Mouse (Mus musculus) thymus, postnatal 25 days (tissue): ENCODE measurements at regions not wholly inside any gene's neighbourhood (a gene's known extent, or its start where the extent isn't known, plus 50 kb on each side); places are given as distances from the start of the nearest gene placed in this dataset.
"Not testable (repeated sequence)": the region's sequence is repeated elsewhere in the genome, so short reads cannot be mapped to it uniquely, and the experiment has no call there.

ENCODE experiments used
- DNase-seq: peaks from one replicate; pipeline ENCODE4 v3.0.0; 2022

DNA sequence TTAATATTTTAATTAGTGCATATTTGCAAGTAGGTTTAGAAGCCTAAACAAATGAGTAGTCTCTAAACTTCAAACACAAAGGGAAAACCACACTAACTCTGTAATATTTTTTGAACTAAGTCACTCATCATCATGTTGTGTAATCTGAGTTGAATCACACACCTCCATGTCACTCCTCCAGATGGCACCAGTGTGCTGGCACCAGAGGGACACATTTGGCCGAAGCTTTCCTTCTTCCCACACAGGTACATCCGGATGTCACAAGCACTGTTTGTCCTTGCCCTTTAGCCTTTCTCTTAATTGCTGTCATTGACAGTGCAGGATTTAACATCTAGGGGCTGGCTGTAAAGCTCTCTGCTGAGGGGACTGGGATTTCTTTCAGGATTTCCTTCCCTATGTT lies 256.7 kb upstream of the Ccdc54 start:
- DNase-seq: no peak

DNA sequence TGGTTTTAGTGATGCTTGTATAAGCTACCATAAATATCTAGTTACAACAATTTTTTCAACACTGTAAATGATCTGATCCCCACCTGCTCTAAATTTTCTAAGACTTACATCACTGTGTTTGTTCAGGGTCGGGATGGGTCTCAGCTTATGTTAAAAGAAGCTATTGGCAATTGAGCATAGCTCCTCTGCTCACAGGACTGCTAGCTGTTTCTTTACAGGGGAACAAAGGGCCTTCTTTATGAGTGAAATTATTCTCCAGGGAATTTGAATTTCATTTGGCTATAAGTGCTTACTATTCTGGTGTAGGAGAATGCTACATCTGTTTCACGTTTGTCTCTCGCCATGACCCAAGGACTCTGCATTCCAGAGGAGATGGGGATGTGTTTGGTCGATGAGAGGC lies 255.6 kb upstream of the Ccdc54 start:
- DNase-seq: no peak

DNA sequence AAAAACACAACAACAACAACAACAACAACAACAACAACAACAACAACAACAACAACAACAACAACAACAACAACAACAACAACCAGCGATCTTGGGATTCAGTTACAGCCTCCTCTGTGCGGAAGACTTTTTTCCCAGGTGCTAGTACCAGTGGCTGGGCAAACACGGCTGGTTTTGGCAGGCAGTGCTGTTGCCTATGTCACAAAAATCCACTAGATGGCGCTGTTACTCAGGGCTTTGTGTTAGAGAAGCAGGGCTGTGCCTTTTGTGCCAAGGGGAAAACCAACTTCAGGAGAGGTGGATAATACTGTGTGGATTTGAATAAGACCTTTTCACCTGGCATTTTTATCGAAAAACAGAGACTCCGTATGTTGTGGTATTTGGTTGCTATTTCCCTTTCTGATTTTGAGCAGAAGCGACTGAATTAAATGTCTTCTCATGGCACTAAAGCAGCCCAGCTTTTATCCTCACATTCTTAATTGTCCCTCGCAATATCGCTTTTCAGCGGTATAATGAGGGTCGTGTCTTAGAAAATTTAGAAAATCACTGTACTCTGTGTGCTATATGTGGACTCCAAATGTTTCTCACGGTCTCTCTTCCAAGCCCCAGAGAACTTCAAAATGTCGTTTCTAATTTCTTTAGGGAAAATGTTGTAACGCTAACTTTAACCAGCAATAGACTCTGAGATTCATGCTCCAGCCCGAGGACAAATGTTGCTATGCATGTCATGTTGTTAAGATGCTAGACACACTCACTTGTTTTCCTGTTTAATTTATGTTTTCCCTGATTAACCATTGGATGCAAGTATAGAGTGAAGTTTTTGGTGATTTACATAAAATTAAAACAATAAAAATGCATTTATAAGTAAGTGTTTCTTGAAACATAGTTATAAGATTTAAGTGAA lies 251.0 kb upstream of the Ccdc54 start:
- peak; percentile 17 for DNase-seq

DNA sequence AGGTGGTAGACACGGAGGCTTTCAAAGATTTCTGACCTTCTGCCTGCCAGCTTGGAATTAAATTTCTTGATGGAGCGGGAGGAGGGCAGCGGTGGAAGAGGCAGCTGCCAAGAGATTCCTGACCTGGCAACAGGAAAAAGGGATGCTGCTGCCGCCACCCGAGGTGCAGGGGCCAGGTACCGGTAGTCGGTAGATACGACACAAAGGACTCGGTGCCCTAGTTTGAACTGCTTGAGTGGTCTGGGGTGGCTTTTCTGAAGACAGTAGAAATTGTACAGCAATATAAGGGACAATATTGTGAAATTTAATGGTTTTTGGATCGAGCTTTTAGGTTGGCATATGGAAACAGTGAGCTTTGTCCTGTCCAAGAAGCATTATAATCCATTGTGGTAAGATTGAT lies 250.3 kb upstream of the Ccdc54 start:
- no peak for DNase-seq

DNA sequence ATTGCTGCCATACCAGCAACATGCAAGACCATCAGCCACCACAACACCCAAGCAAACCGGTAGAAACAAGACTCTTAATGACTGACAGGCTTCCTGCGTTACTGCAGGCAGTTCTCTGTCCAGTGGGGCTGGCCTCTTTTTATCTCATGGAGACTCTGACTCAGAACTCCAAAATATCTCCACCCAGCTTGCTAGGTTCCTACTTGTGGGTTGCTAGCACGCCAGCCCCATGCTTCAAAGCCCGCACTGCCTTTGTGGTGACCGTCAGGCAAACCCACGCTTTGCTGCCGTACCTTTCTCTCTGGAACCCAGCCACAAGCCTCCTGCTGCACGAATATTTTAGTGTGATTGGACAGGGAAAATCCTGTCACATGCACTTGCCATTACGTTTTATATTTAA lies 248.7 kb upstream of the Ccdc54 start:
- DNase-seq: no peak

DNA sequence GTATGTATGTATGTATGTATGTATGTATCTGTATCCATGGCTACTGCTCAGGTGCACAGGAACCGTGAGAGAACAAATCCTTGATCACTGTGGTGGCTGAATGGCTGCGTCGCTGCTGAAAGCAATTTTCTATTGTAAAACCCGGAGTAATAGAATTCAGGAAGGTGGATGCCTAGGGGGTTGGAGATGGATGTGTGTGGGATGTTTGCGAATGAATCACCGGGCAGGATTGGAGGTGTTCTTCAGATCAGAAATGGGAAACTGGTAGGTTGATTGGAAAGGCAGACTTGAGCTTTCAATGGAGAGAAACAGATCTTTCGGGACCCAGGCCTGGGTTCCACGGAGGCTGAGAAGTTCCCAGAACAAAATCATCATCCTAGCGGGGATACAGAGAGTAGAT lies 246.5 kb upstream of the Ccdc54 start:
- no peak for DNase-seq

GRCm38 (mm10) chr16:50836457-50836856 lies 245.5 kb upstream of the Ccdc54 start:
- no peak for DNase-seq

DNA sequence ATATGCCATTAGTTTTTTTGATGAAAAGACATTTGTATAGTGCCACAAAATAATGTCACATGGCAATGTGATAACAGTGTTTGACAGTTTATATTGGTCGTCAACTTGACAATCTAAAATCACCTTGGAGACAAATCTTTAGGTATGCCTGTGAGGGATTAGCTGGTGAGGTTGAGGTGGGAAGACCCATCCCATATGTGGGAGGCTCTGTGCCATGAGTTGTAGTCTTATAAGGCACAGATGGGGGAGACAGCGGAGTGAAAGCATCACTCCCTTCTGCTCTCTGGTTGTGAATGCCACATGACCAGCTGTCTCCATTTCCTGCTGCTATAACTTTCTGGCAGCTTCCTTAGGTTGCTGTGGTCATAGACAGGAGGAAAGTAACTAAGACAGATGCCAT lies 242.4 kb upstream of the Ccdc54 start:
- no peak for DNase-seq

DNA sequence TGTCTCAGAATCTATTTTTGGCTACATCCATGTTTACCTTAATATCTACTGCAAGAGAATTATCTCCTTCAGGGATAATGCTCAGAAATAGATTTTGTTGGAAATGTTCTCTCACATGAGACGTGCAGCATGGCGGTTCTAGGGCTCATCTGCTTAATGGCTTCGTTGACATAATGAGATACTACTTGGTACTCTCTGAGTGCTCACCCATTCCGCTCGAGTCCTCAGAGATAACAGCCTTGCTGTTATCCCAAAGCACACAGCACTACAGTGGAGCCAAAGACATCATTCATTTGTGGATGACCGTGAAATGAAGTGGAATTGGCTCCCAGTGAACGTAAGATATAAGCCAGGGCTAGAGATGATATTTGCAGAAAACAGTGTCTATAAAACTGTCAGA lies 231.4 kb upstream of the Ccdc54 start:
- DNase-seq: no peak

DNA sequence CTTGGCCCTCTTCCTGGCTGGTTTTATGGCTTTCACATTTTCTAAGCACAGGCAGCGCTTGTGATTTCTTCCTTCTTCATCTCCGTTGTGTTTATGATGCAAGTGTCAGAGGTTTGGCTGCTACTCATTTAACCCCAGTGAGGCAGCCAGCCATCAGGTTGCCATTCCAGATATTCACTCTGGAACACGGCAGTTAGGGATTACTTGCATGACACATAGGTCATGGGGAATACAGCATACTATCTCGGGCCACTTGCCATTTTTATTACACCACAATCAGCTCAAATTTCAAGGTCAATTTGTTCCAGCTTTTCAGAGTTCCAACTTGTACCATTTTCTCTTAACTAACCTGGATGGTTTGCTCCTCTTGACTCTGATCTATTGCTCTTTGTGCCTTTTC lies 223.7 kb upstream of the Ccdc54 start:
- DNase-seq: no peak

GRCm38 (mm10) chr16:50799145-50799794 lies 208.3 kb upstream of the Ccdc54 start:
- peak; percentile 17 for DNase-seq

DNA sequence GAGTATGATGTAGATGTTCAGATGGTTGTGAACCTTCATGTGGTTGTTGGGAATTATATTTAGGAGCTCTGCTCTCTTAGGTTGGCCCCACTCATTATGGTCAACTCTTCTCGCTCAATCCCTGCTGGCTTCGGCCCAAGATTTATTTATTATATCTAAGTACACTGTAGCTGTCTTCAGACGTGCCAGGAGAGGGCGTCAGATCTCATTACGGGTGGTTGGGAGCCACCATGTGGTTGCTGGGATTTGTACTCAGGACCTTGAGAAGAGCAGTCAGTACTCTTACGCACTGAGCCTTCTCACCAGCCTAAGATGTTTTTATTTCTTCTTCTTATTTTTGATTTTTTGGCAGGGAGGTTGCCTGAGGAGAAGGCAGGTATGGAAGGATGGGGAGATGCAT lies 207.1 kb upstream of the Ccdc54 start:
- no peak for DNase-seq

GRCm38 (mm10) chr16:50792960-50793359 lies 202.0 kb upstream of the Ccdc54 start:
- no peak for DNase-seq

GRCm38 (mm10) chr16:50792506-50792905 lies 201.6 kb upstream of the Ccdc54 start:
- DNase-seq: no peak

DNA sequence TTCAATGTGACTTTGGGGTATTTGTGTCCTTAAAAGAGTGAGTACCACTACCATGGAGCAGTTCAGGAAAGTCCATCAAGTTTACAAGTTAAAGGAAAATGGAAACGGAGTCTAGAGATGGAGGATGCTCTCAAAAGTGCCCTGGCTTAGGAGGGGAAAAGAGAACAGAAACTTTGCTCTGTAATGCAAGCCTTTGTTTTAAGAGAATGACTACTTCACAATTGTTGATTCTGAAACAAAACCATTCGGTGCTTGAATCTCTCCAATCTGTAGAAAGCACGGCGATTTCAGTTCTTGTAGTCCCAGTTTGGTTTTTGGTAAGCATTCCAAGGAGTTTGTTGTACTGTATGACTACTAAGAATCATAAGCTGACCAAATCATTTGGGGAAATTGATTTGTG lies 197.7 kb upstream of the Ccdc54 start:
- DNase-seq: no peak

- no peak for DNase-seq
These were observed 195.2 kb upstream of the Ccdc54 start for GRCm38 (mm10) chr16:50786199-50786598.

GRCm38 (mm10) chr16:50785384-50785783 lies 194.4 kb upstream of the Ccdc54 start:
- no peak for DNase-seq

- DNase-seq: no peak
These were observed 193.8 kb upstream of the Ccdc54 start for GRCm38 (mm10) chr16:50784651-50785228.

DNA sequence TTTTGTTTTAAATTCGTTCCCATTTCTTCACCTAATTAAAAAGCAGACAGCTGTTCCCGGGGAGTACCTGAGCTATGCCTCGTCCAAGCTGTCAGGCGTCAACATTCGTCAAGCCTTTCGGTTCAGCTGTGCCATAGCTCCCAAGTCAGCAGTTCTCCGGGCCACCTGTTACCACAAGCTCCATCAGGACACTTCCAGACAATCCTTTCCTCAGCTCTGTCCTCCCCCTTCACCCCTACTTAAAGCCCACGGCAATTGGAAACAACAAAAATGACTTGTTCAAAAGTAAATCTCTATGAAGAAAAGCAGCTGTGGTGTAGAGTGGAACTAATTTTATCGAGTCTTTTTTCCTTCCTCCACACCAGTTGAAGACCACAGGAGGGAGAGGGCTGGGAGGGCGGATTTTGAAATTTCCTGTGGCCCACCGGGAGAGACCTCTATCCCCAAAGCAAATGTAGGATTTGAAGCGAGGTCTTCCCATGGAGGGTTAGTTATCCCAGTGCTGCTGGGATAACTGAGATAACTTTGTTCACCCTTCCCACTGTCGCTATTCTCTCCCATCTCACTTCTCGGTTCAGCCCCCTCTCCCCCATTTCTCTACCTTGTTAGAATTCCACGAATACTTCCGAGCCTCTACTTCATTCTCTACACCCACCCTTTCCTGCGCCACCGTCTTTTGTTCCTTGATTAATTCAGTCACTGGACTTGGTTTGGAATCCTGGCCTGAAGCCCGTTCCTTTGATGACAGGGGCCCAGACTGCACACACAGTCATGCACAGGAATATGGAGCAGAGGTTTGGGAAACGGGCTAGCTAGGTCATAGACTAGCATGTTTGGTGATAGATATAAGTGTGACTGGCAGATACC lies 193.1 kb upstream of the Ccdc54 start:
- DNase-seq: no peak

DNA sequence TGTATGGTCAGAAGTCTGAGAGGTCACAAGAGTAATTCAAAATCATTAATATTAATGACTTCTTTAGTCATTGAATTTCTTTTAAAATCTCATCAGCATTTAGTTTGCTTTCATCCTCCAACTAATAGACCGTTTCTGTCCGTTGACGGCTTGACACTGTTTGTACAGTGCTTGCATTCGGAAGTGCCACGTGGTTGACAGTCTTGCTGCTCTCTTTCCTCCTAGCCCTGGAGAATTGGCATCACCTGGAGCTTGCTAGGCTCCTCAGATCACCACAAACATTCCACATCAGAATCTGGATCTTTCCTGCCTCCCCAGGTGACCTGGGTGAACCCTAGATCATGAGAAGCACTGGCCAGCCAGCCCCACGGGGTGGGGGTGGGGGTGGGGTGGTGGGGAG lies 192.3 kb upstream of the Ccdc54 start:
- DNase-seq: no peak

- DNase-seq: no peak
These were observed 188.3 kb upstream of the Ccdc54 start for GRCm38 (mm10) chr16:50779030-50779784.

DNA sequence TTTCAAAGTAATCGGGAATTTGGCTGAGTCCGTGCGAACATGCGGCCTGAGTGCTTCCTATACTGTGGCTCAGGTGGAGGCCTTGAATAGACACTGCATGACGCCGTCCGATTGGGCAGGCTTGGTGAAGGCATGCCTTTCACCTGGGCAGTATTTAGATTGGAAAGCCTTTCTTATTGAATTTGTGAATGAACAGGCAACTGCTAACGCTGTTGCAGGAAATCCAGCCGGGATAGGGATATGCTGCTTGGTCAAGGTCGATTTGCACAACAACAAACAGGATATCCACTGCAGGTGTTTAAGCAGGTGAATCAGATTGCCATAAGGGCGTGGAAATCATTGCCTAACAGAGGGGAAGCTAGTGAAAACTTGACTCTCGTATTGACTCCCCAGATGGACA lies 183.7 kb upstream of the Ccdc54 start:
- DNase-seq: not testable (repeated sequence)
